Mouse (Mus musculus) spleen, adult 2 months (tissue): ENCODE measurements around the gene 4930522H14Rik.

Experiments used
- CTCF ChIP-seq: fragments of 200-500 bp; IDR thresholded peaks from 2 replicates; pipeline ENCODE4 v1.5.1; 2011; ENCODE audit warnings: mild to moderate bottlenecking, inconsistent platforms; ENCODE audit not compliant: insufficient read depth, insufficient read length, insufficient replicate concordance; ENCODE audit errors: extremely low read depth
- POLR2A ChIP-seq: fragments of 200-500 bp; IDR thresholded peaks from 2 replicates; pipeline ENCODE4 v1.6.1; 2011; ENCODE audit warnings: low read depth, low read length, inconsistent platforms

GRCm38 (mm10) chr4:109475577-109476553 lies 55.2 kb downstream of the 4930522H14Rik start:
- TF ChIP-seq CTCF (no peak), POLR2A (no peak)
